Mouse (Mus musculus): ENCODE results near the gene Cbr2. TPM values are rescaled to one million over a fixed set of nuclear protein-coding genes. Genes with fewer than 3 reads are reported as not detected.

Cbr2 gene
- polyA plus RNA-seq, 1 experiment = 30.7 TPM

DNA sequence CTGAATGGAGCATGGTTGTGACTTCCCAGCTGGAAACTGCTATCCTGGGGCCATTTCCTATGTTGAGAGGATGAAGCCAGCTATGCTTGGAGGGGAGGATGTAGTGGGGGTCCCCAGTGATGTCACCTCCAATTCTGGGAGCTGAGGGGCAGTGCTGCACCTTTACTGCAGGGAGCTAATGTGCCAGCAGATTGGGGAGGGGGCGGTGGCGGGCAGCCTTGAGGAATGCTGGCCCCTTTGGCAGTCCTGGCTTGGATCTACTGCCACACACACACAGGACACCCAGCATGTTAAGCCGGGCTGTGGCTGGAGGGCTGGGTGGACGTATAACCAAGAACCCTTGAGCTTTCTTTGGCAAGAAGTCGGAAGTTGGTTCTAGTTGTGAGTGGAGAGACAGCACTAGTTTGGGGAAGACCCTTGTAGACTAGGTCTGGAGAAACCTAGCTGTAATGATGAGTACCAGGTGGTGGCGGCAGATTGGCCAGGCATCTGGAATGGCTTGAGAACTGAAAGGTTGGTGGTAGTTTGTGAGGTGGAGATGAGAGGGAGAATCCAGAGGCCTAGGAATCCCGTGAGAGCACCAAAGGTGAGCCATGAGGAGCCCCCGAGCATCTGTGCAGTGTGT lies 19.8 kb downstream of the Cbr2 start:
- Histone ChIP-seq H3K27ac (ENCODE audit: insufficient read depth, low read length) (no peak overlapping the region), H3K4me1 (ENCODE audit: control insufficient read depth, insufficient read depth, low read length) (0 out of 2 replicates have a peak, but pooled peaks cover 2% of the 10 kb centered on the region), H3K4me3 (ENCODE audit: insufficient read depth, low read length) (no peak overlapping the region)

DNA sequence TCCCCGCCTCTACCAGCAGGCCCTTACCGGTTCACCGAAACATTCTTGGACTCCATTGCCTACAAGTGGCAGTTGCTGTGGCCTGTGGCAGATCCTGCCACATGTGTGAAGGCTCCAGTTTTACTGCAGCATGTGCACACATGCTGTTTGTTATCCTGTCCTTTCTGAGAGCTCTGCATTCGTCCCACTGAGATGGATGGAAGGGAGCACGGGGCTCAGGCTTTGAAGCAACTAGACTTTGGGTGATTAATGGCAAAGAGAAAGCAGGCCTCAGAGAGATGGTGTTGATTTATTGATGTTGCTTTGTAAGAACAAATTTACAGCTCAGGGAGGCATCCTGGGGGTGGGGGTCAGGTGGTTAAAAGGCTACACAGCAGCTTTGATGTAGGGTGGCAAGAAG lies 21.2 kb downstream of the Cbr2 start:
- Histone ChIP-seq H3K4me3 (ENCODE audit: insufficient read depth, low read length) (no peak overlapping the region), H3K27ac (ENCODE audit: insufficient read depth, low read length) (no peak overlapping the region), H3K4me1 (ENCODE audit: control insufficient read depth, insufficient read depth, low read length) (0 out of 2 replicates have a peak, but pooled peaks cover 2% of the 10 kb centered on the region)
- no peak for TF ChIP-seq POLR2A (IDR thresholded peaks at IDR 0.05; ENCODE audit: low read depth, low read length)
- TF ChIP-seq CTCF (IDR thresholded peaks at IDR 0.05; ENCODE audit: borderline replicate concordance, insufficient read depth, low read length) = no peak

More for the DNA sequence above, 19.8 kb downstream of the Cbr2 start:
- TF ChIP-seq POLR2A (IDR thresholded peaks at IDR 0.05; ENCODE audit: low read depth, low read length) (no peak), CTCF (IDR thresholded peaks at IDR 0.05; ENCODE audit: borderline replicate concordance, insufficient read depth, low read length) (no peak)

DNA sequence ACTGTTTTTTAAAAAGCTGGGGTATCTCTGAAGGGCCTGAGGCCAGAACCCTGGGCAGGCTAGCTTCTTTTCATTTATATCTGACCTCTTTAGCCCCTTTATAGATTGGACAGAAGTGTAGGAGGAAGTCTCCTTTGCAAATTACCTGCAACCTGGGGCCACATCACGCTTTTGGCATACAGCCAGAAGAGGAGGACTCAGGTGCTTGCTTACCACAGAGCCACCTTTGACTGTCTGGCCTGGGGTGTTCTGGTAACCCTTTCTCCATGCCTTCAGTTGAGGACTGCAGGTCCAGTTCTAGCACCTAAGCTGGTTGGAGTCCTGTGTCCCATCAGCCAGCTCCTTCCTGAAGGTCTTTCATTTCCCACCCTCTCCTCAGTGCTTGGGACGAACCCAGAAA lies 22.4 kb downstream of the Cbr2 start:
- H3K4me3 ChIP-seq (ENCODE audit: insufficient read depth, low read length) = no peak overlapping the region
- TF ChIP-seq POLR2A (IDR thresholded peaks at IDR 0.05; ENCODE audit: low read depth, low read length) (no peak), CTCF (IDR thresholded peaks at IDR 0.05; ENCODE audit: borderline replicate concordance, insufficient read depth, low read length) (no peak)
- no peak overlapping the region for H3K27ac ChIP-seq (ENCODE audit: insufficient read depth, low read length)
- H3K4me1 ChIP-seq (ENCODE audit: control insufficient read depth, insufficient read depth, low read length) = 0 out of 2 replicates have a peak, but pooled peaks cover 2% of the 10 kb centered on the region

DNA sequence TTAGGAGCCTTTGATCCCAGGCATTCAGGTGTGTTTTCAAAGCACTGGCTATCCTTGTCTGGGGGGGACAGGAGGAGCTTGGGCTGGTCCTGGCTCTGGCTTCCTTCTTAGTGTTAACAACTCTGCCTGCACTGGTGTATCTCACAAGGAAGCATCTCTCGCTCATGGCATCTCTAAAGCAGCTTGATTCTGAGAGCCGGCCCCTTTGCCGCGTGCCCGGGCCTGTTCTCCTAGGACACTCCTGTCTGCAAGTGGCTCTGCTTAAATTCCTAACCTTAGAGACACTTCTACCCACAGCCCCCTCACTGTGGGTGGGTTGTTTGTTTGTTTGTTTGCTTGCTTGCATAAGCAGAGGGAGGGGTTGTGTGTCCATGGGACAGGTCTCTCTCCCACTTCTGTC lies 23.9 kb downstream of the Cbr2 start:
- Histone ChIP-seq H3K27ac (ENCODE audit: insufficient read depth, low read length) (no peak overlapping the region), H3K4me1 (ENCODE audit: control insufficient read depth, insufficient read depth, low read length) (peaks cover 6% of the 10 kb centered on the region; the same call in 1 of the 2 replicates), H3K4me3 (ENCODE audit: insufficient read depth, low read length) (no peak overlapping the region)
- TF ChIP-seq CTCF (IDR thresholded peaks at IDR 0.05; ENCODE audit: borderline replicate concordance, insufficient read depth, low read length) (no peak), POLR2A (IDR thresholded peaks at IDR 0.05; ENCODE audit: low read depth, low read length) (no peak)

DNA sequence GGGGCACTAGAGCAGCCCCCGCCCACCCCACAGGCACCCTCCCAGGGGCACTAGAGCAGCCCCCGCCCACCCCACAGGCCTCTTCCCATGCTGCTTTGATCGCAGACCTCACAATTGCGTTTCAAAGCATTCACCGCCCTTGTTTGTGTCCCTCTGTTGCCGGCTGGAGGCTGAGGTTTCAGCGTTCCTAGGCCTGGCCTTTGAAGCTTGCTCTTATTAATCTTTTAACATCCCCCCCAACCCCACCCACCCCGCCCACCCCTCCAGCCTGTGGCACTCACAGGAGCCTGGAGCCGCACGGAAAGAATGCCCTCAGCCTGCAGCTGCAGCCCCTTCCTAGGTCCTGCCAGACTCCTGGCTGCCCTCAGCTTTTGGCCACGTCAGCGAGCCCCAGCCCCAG lies 24.7 kb downstream of the Cbr2 start:
- peaks cover 4% of the 10 kb centered on the region; the same call in 1 of the 2 replicates for H3K4me1 ChIP-seq (ENCODE audit: control insufficient read depth, insufficient read depth, low read length)
- no peak overlapping the region for H3K27ac ChIP-seq (ENCODE audit: insufficient read depth, low read length)
- H3K4me3 ChIP-seq (ENCODE audit: insufficient read depth, low read length) = no peak overlapping the region
- TF ChIP-seq CTCF (IDR thresholded peaks at IDR 0.05; ENCODE audit: borderline replicate concordance, insufficient read depth, low read length) (no peak), POLR2A (IDR thresholded peaks at IDR 0.05; ENCODE audit: low read depth, low read length) (no peak)

DNA sequence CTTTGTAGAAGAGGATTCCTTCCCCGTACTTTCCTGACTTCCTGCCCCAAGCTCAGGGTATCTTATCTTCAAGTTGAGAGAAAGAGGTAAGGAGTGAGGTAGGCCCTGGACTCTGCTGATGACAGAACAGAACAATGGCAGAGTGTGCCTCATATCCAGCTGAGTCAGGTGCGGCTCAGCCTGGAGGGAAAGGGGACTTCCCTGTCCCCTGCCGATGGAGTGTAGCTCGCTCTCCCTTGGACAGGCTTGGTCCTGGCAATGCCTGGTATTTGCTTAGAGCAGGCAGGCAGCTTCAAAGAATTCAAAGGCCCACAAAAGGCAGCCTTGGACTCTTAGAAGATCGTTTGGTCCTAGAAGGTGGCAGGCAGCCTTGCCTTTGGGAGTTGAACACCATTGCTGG lies 25.8 kb downstream of the Cbr2 start:
- peaks cover 4% of the 10 kb centered on the region; the same call in 1 of the 2 replicates for H3K4me1 ChIP-seq (ENCODE audit: control insufficient read depth, insufficient read depth, low read length)
- H3K4me3 ChIP-seq (ENCODE audit: insufficient read depth, low read length) = no peak overlapping the region
- H3K27ac ChIP-seq (ENCODE audit: insufficient read depth, low read length) = no peak overlapping the region
- no peak for TF ChIP-seq CTCF (IDR thresholded peaks at IDR 0.05; ENCODE audit: borderline replicate concordance, insufficient read depth, low read length)

DNA sequence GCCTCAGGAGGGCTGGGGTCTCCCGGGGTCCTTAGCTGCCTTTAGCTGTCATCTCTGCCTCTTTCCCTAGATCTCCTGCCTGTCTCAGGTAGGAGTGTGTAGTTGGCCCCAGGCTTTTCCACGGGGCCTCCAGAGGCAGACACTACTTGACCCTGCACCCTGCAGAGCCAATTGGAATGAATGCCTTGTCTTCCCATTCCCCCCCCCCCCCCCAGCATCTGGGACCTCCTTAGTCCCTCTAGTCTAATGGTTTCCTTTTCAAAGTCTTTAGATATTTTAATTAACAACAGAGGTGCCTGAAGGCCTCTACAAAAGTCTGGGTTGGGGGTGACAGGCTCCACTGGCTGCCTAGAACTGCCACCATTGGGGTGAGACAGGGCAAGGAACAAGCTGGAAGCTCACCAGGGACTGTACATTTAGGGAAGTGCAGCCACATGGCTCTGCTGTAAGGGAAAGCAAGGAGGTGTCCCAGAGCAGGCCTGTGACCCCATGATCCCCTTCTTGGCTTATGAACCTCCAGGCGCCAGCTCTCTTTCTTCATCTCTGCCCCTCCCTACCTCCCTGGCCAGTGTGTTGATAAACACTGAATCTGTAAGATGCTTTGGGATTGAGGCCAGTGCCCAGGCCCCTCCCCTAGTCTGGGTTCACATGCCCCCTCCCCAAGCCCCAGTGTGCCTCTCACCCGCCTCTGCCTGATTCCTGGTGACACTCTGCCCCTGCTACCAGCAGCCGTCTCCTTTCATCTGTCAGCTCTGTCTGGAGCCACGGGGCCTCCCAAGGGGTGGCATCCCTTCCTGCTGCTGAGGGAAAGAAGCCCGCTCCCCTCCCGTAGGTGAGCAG lies 27.2 kb downstream of the Cbr2 start:
- TF ChIP-seq CTCF (IDR thresholded peaks at IDR 0.05; ENCODE audit: borderline replicate concordance, insufficient read depth, low read length) (no peak), POLR2A (IDR thresholded peaks at IDR 0.05; ENCODE audit: low read depth, low read length) (no peak)
- H3K4me3 ChIP-seq (ENCODE audit: insufficient read depth, low read length) = no peak overlapping the region
- peak overlapping the region; percentile 27; the same call in 1 of the 2 replicates for H3K27ac ChIP-seq (ENCODE audit: insufficient read depth, low read length)
- H3K4me1 ChIP-seq (ENCODE audit: control insufficient read depth, insufficient read depth, low read length) = peaks cover 4% of the 10 kb centered on the region; the same call in 1 of the 2 replicates

DNA sequence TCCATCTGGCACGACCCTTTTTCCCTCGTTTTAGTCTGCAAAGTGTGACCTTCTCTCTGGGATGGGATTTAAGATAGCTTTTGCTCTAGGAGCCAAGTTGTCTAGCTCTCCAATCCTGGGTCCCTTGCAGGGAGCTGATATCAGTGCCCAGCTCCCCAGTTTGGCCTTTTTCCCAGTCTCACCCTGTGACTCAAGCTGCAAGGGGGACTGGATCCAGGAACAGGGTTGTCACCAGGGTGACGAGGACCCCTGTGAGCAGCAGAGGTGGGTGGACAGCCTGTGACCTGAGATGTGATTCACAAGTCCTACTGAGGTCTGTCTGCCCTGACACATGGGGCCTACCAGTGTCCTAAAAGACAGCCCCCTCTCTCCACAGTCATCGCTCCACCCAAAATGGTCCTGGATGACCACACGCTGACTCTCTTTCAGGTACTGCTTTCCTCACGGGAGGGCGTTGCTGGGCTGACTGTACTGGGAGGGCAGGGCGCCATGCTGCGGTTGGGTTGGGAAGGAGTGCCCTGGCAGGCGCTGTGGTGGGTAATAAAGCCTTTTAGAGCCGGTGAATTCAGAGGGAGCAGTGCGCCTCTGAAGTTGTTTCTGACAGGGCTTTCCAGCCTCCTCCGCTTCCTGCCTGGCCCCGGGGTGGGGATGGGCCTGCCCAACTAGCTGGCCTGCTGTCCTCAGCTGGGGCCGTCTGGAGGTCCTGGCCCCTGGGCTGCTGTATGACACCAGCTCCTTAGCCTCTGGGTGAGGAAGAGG lies 28.0 kb downstream of the Cbr2 start:
- Histone ChIP-seq H3K4me1 (ENCODE audit: control insufficient read depth, insufficient read depth, low read length) (peaks cover 11% of the 10 kb centered on the region), H3K4me3 (ENCODE audit: insufficient read depth, low read length) (no peak overlapping the region), H3K27ac (ENCODE audit: insufficient read depth, low read length) (peak overlapping the region; percentile 27; the same call in 1 of the 2 replicates)
- peak; percentile 30; the same call in 1 of the 2 replicates for TF ChIP-seq CTCF (IDR thresholded peaks at IDR 0.05; ENCODE audit: borderline replicate concordance, insufficient read depth, low read length)
- TF ChIP-seq POLR2A (IDR thresholded peaks at IDR 0.05; ENCODE audit: low read depth, low read length) = no peak

DNA sequence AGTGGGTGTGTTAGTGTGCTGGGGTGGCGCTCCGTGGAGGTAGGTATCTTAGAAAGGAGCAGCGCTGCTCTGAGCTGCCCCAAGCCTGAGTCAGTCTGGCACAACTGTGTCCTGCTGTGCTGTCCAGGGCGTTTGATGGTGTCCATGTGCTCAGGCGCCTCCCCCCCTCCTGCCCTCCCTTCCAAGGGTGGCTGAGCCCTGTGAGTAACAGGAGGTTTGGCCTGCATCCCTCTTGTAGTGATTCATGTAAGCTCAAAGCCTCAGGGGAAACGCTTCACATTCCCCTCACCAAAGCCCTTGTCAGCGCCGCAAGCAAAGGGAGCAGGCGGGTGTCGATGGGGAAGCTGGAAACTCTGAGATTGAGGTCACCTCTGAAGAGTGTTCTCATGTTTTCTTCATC lies 34.2 kb downstream of the Cbr2 start:
- TF ChIP-seq CTCF (IDR thresholded peaks at IDR 0.05; ENCODE audit: borderline replicate concordance, insufficient read depth, low read length) (no peak), POLR2A (IDR thresholded peaks at IDR 0.05; ENCODE audit: low read depth, low read length) (no peak; the same call in 1 of the 2 replicates)
- peak overlapping the region; percentile 68 for H3K27ac ChIP-seq (ENCODE audit: insufficient read depth, low read length)
- H3K4me1 ChIP-seq (ENCODE audit: control insufficient read depth, insufficient read depth, low read length) = peaks cover 15% of the 10 kb centered on the region
- no peak overlapping the region for H3K4me3 ChIP-seq (ENCODE audit: insufficient read depth, low read length)
